Mouse (Mus musculus) midbrain, embryonic 13.5 days (tissue): ENCODE results near the gene Mycbpap. TPM values are rescaled to one million over a fixed set of nuclear protein-coding genes. Genes with fewer than 3 reads are reported as not detected.

ENCODE experiments used
- ATAC-seq: fragments of 200-750 bp; cut with Nextera tagmentation; 2 replicates; pipeline ENCODE4 v1.8.0; 2017; ENCODE audit warnings: mild to moderate bottlenecking, moderate TSS enrichment, moderate library complexity
- H3K27ac ChIP-seq: fragments of 300-500 bp; sonication (generic); 2 replicates; pipeline ENCODE4 v1.5.1; 2015; ENCODE audit warnings: inconsistent platforms, mild to moderate bottlenecking, moderate library complexity
- H3K27me3 ChIP-seq: fragments of 300-500 bp; sonication (generic); 2 replicates; pipeline ENCODE4 v1.6.1; 2015; ENCODE audit warnings: mild to moderate bottlenecking, inconsistent platforms
- H3K36me3 ChIP-seq: fragments of 300-500 bp; sonication (generic); 2 replicates; pipeline ENCODE4 v1.6.1; 2015; ENCODE audit warnings: mild to moderate bottlenecking, inconsistent platforms
- H3K4me1 ChIP-seq: fragments of 300-500 bp; sonication (generic); replicated peaks from 2 replicates; pipeline ENCODE4 v1.6.1; 2015; ENCODE audit warnings: inconsistent platforms
- H3K4me2 ChIP-seq: fragments of 300-500 bp; sonication (generic); replicated peaks from 2 replicates; pipeline ENCODE4 v1.6.1; 2015; ENCODE audit warnings: moderate library complexity, mild to moderate bottlenecking, inconsistent platforms
- H3K4me3 ChIP-seq: fragments of 300-500 bp; sonication (generic); replicated peaks from 2 replicates; pipeline ENCODE4 v1.5.1; 2015; ENCODE audit warnings: mild to moderate bottlenecking, inconsistent platforms
- H3K9ac ChIP-seq: fragments of 300-500 bp; sonication (generic); replicated peaks from 2 replicates; pipeline ENCODE4 v1.6.1; 2015; ENCODE audit warnings: mild to moderate bottlenecking, inconsistent platforms
- H3K9me3 ChIP-seq: fragments of 300-500 bp; sonication (generic); 2 replicates; pipeline ENCODE4 v1.6.1; 2016; ENCODE audit warnings: mild to moderate bottlenecking, inconsistent platforms
- WGBS: fragments of 180-500 bp; shearing (Covaris S2); methylation state at CpG from one replicate; pipeline ENCODE4 v1.1.7; 2015; 5-methylcytosine and 5-hydroxymethylcytosine counted together
- polyA plus RNA-seq: library from polyadenylated mRNA; unstranded; fragments of >200 nt; fragmentation: Nextera tagmentation; extraction: Ambion mirVana; gene quantifications from 2 replicates; pipeline ENCODE4 v1.2.1, GENCODE M21; 2015

Gene Mycbpap
- polyA plus RNA-seq, 1 experiment from 2014 or later, result 3.6 TPM

GRCm38 (mm10) chr11:94475722-94476121 is 45.8 kb downstream of the Mycbpap start:
- Histone ChIP-seq H3K27me3 (peaks cover 44% of the 10 kb centered on the region), H3K4me1 (peaks cover 57% of the 10 kb centered on the region), H3K9me3 (no peaks in the 10 kb centered on the region), H3K4me2 (no peak overlapping the region), H3K36me3 (no peaks in the 10 kb centered on the region), H3K27ac (no peak overlapping the region), H3K4me3 (no peak overlapping the region), H3K9ac (no peak overlapping the region)
- WGBS, result 9% methylated on average over 11 of the region's 11 CpGs
- no peak for ATAC-seq

- H3K9ac ChIP-seq, result no peak overlapping the region
- no peak; the same call in 1 of the 2 replicates for ATAC-seq
These were observed 47.0 kb downstream of the Mycbpap start for GRCm38 (mm10) chr11:94474544-94474910.

GRCm38 (mm10) chr11:94473707-94474543 is 47.6 kb downstream of the Mycbpap start, which contains the start of gene Cacna1g:
Gene Cacna1g, minus strand, starts transcription at chr11:94474198.
- Histone ChIP-seq H3K36me3 (no peaks in the 10 kb centered on the region), H3K27ac (peak within 1 kb of the TSS; percentile 98), H3K4me2 (peak within 1 kb of the TSS; percentile 98), H3K4me1 (peaks cover 68% of the 10 kb centered on the region), H3K4me3 (peak within 1 kb of the TSS; percentile 90), H3K27me3 (peaks cover 44% of the 10 kb centered on the region), H3K9me3 (no peaks in the 10 kb centered on the region), H3K9ac (peak within 1 kb of the TSS; percentile 95)
- under 1% methylated on average over 37 of the region's 71 CpGs for WGBS
- ATAC-seq, result peak; percentile 86

More at GRCm38 (mm10) chr11:94474544-94474910, 47.0 kb downstream of the Mycbpap start:
- H3K27ac ChIP-seq, result no peak overlapping the region
- H3K4me1 ChIP-seq, result peaks cover 62% of the 10 kb centered on the region
- no peaks in the 10 kb centered on the region for H3K36me3 ChIP-seq
- H3K4me2 ChIP-seq, result peak overlapping the region; percentile 98
- no peaks in the 10 kb centered on the region for H3K9me3 ChIP-seq
- peaks cover 44% of the 10 kb centered on the region for H3K27me3 ChIP-seq
- 2% methylated on average over 11 of the region's 11 CpGs for WGBS
- H3K4me3 ChIP-seq, result peak overlapping the region; percentile 90

- H3K27me3 ChIP-seq, result peaks cover 38% of the 10 kb centered on the region
- H3K4me3 ChIP-seq, result peak overlapping the region; percentile 90
- peaks cover 76% of the 10 kb centered on the region for H3K4me1 ChIP-seq
- peak; percentile 2; the same call in 1 of the 2 replicates for ATAC-seq
- H3K9me3 ChIP-seq, result no peaks in the 10 kb centered on the region
- H3K36me3 ChIP-seq, result no peaks in the 10 kb centered on the region
- H3K9ac ChIP-seq, result peak overlapping the region; percentile 95
- WGBS, result under 1% methylated on average over 51 of the region's 52 CpGs
- peak overlapping the region; percentile 98 for H3K4me2 ChIP-seq
- H3K27ac ChIP-seq, result peak overlapping the region; percentile 98
These were observed 48.4 kb downstream of the Mycbpap start for GRCm38 (mm10) chr11:94472916-94473706.

- H3K4me3 ChIP-seq, result peak overlapping the region; percentile 90
- WGBS, result 1% methylated on average over 15 of the region's 15 CpGs
- peak overlapping the region; percentile 98 for H3K27ac ChIP-seq
- peaks cover 81% of the 10 kb centered on the region for H3K4me1 ChIP-seq
- peaks cover 32% of the 10 kb centered on the region for H3K27me3 ChIP-seq
- peak overlapping the region; percentile 98 for H3K4me2 ChIP-seq
- H3K9ac ChIP-seq, result peak overlapping the region; percentile 95
- H3K9me3 ChIP-seq, result no peaks in the 10 kb centered on the region
- ATAC-seq, result no peak
- H3K36me3 ChIP-seq, result no peaks in the 10 kb centered on the region
These were observed 49.0 kb downstream of the Mycbpap start for GRCm38 (mm10) chr11:94472585-94472915.

GRCm38 (mm10) chr11:94471740-94472584 is 49.6 kb downstream of the Mycbpap start:
- peak overlapping the region; percentile 98 for H3K27ac ChIP-seq
- H3K36me3 ChIP-seq, result no peaks in the 10 kb centered on the region
- 4% methylated on average over 16 of the region's 17 CpGs for WGBS
- H3K27me3 ChIP-seq, result peaks cover 26% of the 10 kb centered on the region
- H3K9ac ChIP-seq, result peak overlapping the region; percentile 95
- H3K9me3 ChIP-seq, result no peaks in the 10 kb centered on the region
- H3K4me2 ChIP-seq, result peak overlapping the region; percentile 98
- H3K4me3 ChIP-seq, result peak overlapping the region; percentile 90
- ATAC-seq, result no peak
- H3K4me1 ChIP-seq, result peaks cover 87% of the 10 kb centered on the region

GRCm38 (mm10) chr11:94470391-94470790 is 51.2 kb downstream of the Mycbpap start:
- Histone ChIP-seq H3K36me3 (no peaks in the 10 kb centered on the region), H3K9me3 (no peaks in the 10 kb centered on the region), H3K9ac (0 out of 2 replicates have a peak overlapping the region, but pooled peaks have one; percentile 95), H3K4me3 (peak overlapping the region; percentile 90), H3K4me2 (peak overlapping the region; percentile 98), H3K27me3 (peaks cover 10% of the 10 kb centered on the region), H3K4me1 (peaks cover 91% of the 10 kb centered on the region), H3K27ac (peak overlapping the region; percentile 98)
- 18% methylated on average over 7 of the region's 7 CpGs for WGBS
- ATAC-seq, result no peak

- Histone ChIP-seq H3K9me3 (no peaks in the 10 kb centered on the region), H3K4me1 (peaks cover 91% of the 10 kb centered on the region), H3K27ac (peak overlapping the region; percentile 98), H3K27me3 (peaks cover under 1% of the 10 kb centered on the region; the same call in 1 of the 2 replicates), H3K4me3 (peak overlapping the region; percentile 13; the same call in 1 of the 2 replicates), H3K4me2 (peak overlapping the region; percentile 98), H3K9ac (peak overlapping the region; percentile 47), H3K36me3 (no peaks in the 10 kb centered on the region)
- 6% methylated on average over 5 of the region's 9 CpGs for WGBS
- ATAC-seq, result peak; percentile 0; the same call in 1 of the 2 replicates
These were observed 52.1 kb downstream of the Mycbpap start for GRCm38 (mm10) chr11:94469136-94470064.

- peak overlapping the region; percentile 98 for H3K4me2 ChIP-seq
- H3K36me3 ChIP-seq, result no peaks in the 10 kb centered on the region
- peak; percentile 86 for ATAC-seq
- peak overlapping the region; percentile 98 for H3K27ac ChIP-seq
- peaks cover 95% of the 10 kb centered on the region for H3K4me1 ChIP-seq
- no peak overlapping the region; the same call in 1 of the 2 replicates for H3K4me3 ChIP-seq
- H3K27me3 ChIP-seq, result no peaks in the 10 kb centered on the region
- no peak overlapping the region for H3K9ac ChIP-seq
- 2% methylated on average over 4 of the region's 4 CpGs for whole genome bisulfite sequencing
- no peaks in the 10 kb centered on the region for H3K9me3 ChIP-seq
These were observed 52.9 kb downstream of the Mycbpap start for GRCm38 (mm10) chr11:94468582-94469064.

GRCm38 (mm10) chr11:94466333-94466855 is 55.1 kb downstream of the Mycbpap start:
- H3K4me3 ChIP-seq, result no peak overlapping the region
- H3K4me2 ChIP-seq, result no peak overlapping the region
- ATAC-seq, result no peak
- 84% methylated on average over 17 of the region's 17 CpGs for WGBS
- peaks cover 75% of the 10 kb centered on the region for H3K4me1 ChIP-seq
- peak overlapping the region; percentile 14; the same call in 1 of the 2 replicates for H3K27ac ChIP-seq
- H3K9ac ChIP-seq, result no peak overlapping the region
- H3K27me3 ChIP-seq, result no peaks in the 10 kb centered on the region
- no peaks in the 10 kb centered on the region for H3K9me3 ChIP-seq
- H3K36me3 ChIP-seq, result peaks cover 9% of the 10 kb centered on the region
